Mouse (Mus musculus) heart, adult 11 months (tissue): ENCODE results near the gene Wdr83os.
"Not testable (repeated sequence)": the region's sequence is repeated elsewhere in the genome, so short reads cannot be mapped to it uniquely, and the experiment has no call there.

ENCODE experiments used
- DNase-seq: peaks from one replicate; pipeline ENCODE4 v3.0.0; 2022

The Wdr83os gene

GRCm38 (mm10) chr8:85073041-85073612, 7.4 kb upstream of the Wdr83os start:
- DNase-seq: peak; percentile 94

- peak; percentile 91 for DNase-seq
These were observed 6.4 kb upstream of the Wdr83os start for GRCm38 (mm10) chr8:85074167-85074566.

GRCm38 (mm10) chr8:85074617-85075016, 5.9 kb upstream of the Wdr83os start:
- DNase-seq: no peak

GRCm38 (mm10) chr8:85076001-85076400, 4.5 kb upstream of the Wdr83os start:
- peak; percentile 92 for DNase-seq

- DNase-seq: peak; percentile 95
These were observed 3.5 kb upstream of the Wdr83os start for GRCm38 (mm10) chr8:85076993-85077392.

- peak; percentile 94 for DNase-seq
These were observed 367 bp upstream of the Wdr83os start for GRCm38 (mm10) chr8:85080214-85080531.

GRCm38 (mm10) chr8:85081216-85081555, 646 bp downstream of the Wdr83os start, which contains the start of gene Wdr83:
Wdr83 (minus strand) TSS chr8:85081306.
- peak; percentile 97 for DNase-seq

GRCm38 (mm10) chr8:85082169-85082568, 1.6 kb downstream of the Wdr83os start:
- DNase-seq: not testable (repeated sequence)

GRCm38 (mm10) chr8:85083108-85083813, 2.7 kb downstream of the Wdr83os start, which contains the start of gene Man2b1:
Man2b1 (plus strand) TSS chr8:85083270.
- DNase-seq: peak; percentile 100

GRCm38 (mm10) chr8:85084633-85085032, 4.1 kb downstream of the Wdr83os start:
- DNase-seq: peak; percentile 91

- DNase-seq: no peak
These were observed 5.7 kb downstream of the Wdr83os start for GRCm38 (mm10) chr8:85086238-85086637.

- DNase-seq: no peak
These were observed 8.2 kb downstream of the Wdr83os start for GRCm38 (mm10) chr8:85088771-85089170.

GRCm38 (mm10) chr8:85090856-85091255, 10.3 kb downstream of the Wdr83os start:
- DNase-seq: peak; percentile 58

- DNase-seq: peak; percentile 85
These were observed 11.1 kb downstream of the Wdr83os start for GRCm38 (mm10) chr8:85091526-85092090.

GRCm38 (mm10) chr8:85095051-85095450, 14.5 kb downstream of the Wdr83os start:
- no peak for DNase-seq

- peak; percentile 88 for DNase-seq
These were observed 15.0 kb downstream of the Wdr83os start for GRCm38 (mm10) chr8:85095566-85095965.

- peak; percentile 87 for DNase-seq
These were observed 15.7 kb downstream of the Wdr83os start for GRCm38 (mm10) chr8:85096196-85096595.

- peak; percentile 82 for DNase-seq
These were observed 16.3 kb downstream of the Wdr83os start for GRCm38 (mm10) chr8:85096850-85097249.

GRCm38 (mm10) chr8:85100076-85100665, 19.6 kb downstream of the Wdr83os start:
- DNase-seq: peak; percentile 71

- peak; percentile 75 for DNase-seq
These were observed 32.7 kb downstream of the Wdr83os start for GRCm38 (mm10) chr8:85113241-85113640.

GRCm38 (mm10) chr8:85115501-85115900, 35.0 kb downstream of the Wdr83os start:
- DNase-seq: peak; percentile 40

- no peak for DNase-seq
These were observed 36.4 kb downstream of the Wdr83os start for GRCm38 (mm10) chr8:85116984-85117383.

GRCm38 (mm10) chr8:85119052-85119981, 38.8 kb downstream of the Wdr83os start:
- DNase-seq: peak; percentile 97
